Mouse (Mus musculus) CH12.LX (cell line): ENCODE results near the gene Rplp2. TPM values are rescaled to one million over a fixed set of nuclear protein-coding genes. Genes with fewer than 3 reads are reported as not detected.

Source experiments
- DNase-seq: peaks from one replicate; pipeline ENCODE4 v3.0.0-alpha.2; 2013; ENCODE audit errors: extremely low read depth
- H3K27ac ChIP-seq: 2 replicates; pipeline ENCODE4 v1.5.1; 2012; ENCODE audit warnings: low read depth, mild to moderate bottlenecking, control low read depth, moderate library complexity; ENCODE audit not compliant: insufficient read depth
- H3K27me3 ChIP-seq: replicated peaks from 2 replicates; pipeline ENCODE3; 2012; ENCODE audit warnings: inconsistent platforms
- H3K36me3 ChIP-seq, 2 experiments: replicated peaks in 1 of 2; 2 replicates each; pipeline versions ENCODE3 to v1.6.1; 2012; ENCODE audit warnings: inconsistent platforms in 1 of 2, low read length in 1 of 2, mild to moderate bottlenecking in 1 of 2, mixed read lengths in 1 of 2, moderate library complexity in 1 of 2; ENCODE audit not compliant: control insufficient read depth in 1 of 2, insufficient read depth in 1 of 2
- H3K4me1 ChIP-seq, 2 experiments: 2 replicates each; pipeline ENCODE4 v1.6.1; 2012; ENCODE audit warnings: inconsistent platforms in 1 of 2, moderate library complexity in 1 of 2; ENCODE audit not compliant: insufficient read depth in 2 of 2, control insufficient read depth in 1 of 2
- H3K4me2 ChIP-seq: 2 replicates; pipeline ENCODE4 v1.6.1; 2012; ENCODE audit warnings: low read depth, mild to moderate bottlenecking, control low read depth; ENCODE audit not compliant: poor library complexity, insufficient read depth, severe bottlenecking
- H3K4me3 ChIP-seq, 3 experiments: fragments of 150-350 bp in 1 of 3; sonication (generic) in 1 of 3; replicated peaks in 1 of 3; 2 replicates each; pipeline versions ENCODE3 to v1.5.1; 2011 to 2012; ENCODE audit warnings: low read depth in 2 of 3, low read length in 2 of 3, mild to moderate bottlenecking in 2 of 3, moderate library complexity in 2 of 3, control low read depth in 1 of 3, improper control_type of control experiment in 1 of 3, inconsistent platforms in 1 of 3, mixed read lengths in 1 of 3; ENCODE audit not compliant: poor library complexity in 1 of 3
- H3K79me2 ChIP-seq: replicated peaks from 2 replicates; pipeline ENCODE4 v1.6.1; 2012; ENCODE audit warnings: mild to moderate bottlenecking, moderate library complexity; ENCODE audit not compliant: control insufficient read depth, poor library complexity, insufficient read depth, severe bottlenecking; ENCODE audit errors: extremely low read depth
- H3K9ac ChIP-seq: 2 replicates; pipeline ENCODE4 v1.6.1; 2012; ENCODE audit warnings: low read depth, mild to moderate bottlenecking, control low read depth, moderate library complexity; ENCODE audit not compliant: insufficient read depth
- H3K9me3 ChIP-seq: replicated peaks from 2 replicates; pipeline ENCODE3; 2012; ENCODE audit warnings: low read length, inconsistent platforms, mixed read lengths
- BHLHE40 ChIP-seq: IDR thresholded peaks from 2 replicates; pipeline ENCODE4 v1.6.1; 2011; ENCODE audit warnings: mild to moderate bottlenecking, low read depth, low read length, improper control_type of control experiment
- CHD1 ChIP-seq: IDR thresholded peaks from 2 replicates; pipeline ENCODE4 v1.6.1; 2012; ENCODE audit warnings: low read depth, low read length, improper control_type of control experiment, inconsistent platforms
- CHD2 ChIP-seq: IDR thresholded peaks from 2 replicates; pipeline ENCODE4 v1.6.1; 2011; ENCODE audit warnings: low read length, improper control_type of control experiment
- CTCF ChIP-seq, 2 experiments: IDR thresholded peaks in 1 of 2; conservative IDR thresholded peaks in 1 of 2; 2 replicates each; pipeline ENCODE4 v1.5.1; 2011 to 2012; ENCODE audit warnings: low read depth in 2 of 2, low read length in 2 of 2, improper control_type of control experiment in 1 of 2, inconsistent platforms in 1 of 2, mild to moderate bottlenecking in 1 of 2, moderate library complexity in 1 of 2
- ELF1 ChIP-seq: IDR thresholded peaks from 2 replicates; pipeline ENCODE4 v1.6.1; 2014; ENCODE audit warnings: low read depth, mild to moderate bottlenecking, inconsistent platforms, low read length, improper control_type of control experiment
- ETS1 ChIP-seq: conservative IDR thresholded peaks from 2 replicates; pipeline ENCODE4 v1.6.1; 2012; ENCODE audit warnings: low read depth, mild to moderate bottlenecking, inconsistent platforms, low read length, improper control_type of control experiment, moderate library complexity
- MAX ChIP-seq: IDR thresholded peaks from 2 replicates; pipeline ENCODE4 v1.6.1; 2011; ENCODE audit warnings: low read length, improper control_type of control experiment
- MEF2A ChIP-seq: IDR thresholded peaks from 2 replicates; pipeline ENCODE4 v1.6.1; 2014; ENCODE audit warnings: low read depth, mild to moderate bottlenecking, inconsistent platforms, low read length, improper control_type of control experiment, borderline replicate concordance
- MYC ChIP-seq: IDR thresholded peaks from 2 replicates; pipeline ENCODE4 v1.6.1; 2011; ENCODE audit warnings: low read depth, mild to moderate bottlenecking, improper control_type of control experiment, low read length
- POLR2A ChIP-seq: IDR thresholded peaks from 2 replicates; pipeline ENCODE4 v1.6.1; 2011; ENCODE audit warnings: low read depth, mild to moderate bottlenecking, improper control_type of control experiment, low read length
- RAD21 ChIP-seq: IDR thresholded peaks from 2 replicates; pipeline ENCODE4 v1.6.1; 2011; ENCODE audit warnings: low read depth, mild to moderate bottlenecking, low read length, improper control_type of control experiment, moderate library complexity
- RCOR1 ChIP-seq: conservative IDR thresholded peaks from 2 replicates; pipeline ENCODE4 v1.6.1; 2012; ENCODE audit warnings: low read depth, mild to moderate bottlenecking, inconsistent platforms, low read length, improper control_type of control experiment
- SMC3 ChIP-seq: IDR thresholded peaks from 2 replicates; pipeline ENCODE4 v1.6.1; 2011; ENCODE audit warnings: low read depth, low read length, improper control_type of control experiment
- TBP ChIP-seq: conservative IDR thresholded peaks from 2 replicates; pipeline ENCODE4 v1.6.1; 2011; ENCODE audit warnings: low read depth, low read length, improper control_type of control experiment
- USF1 ChIP-seq: IDR thresholded peaks from 2 replicates; pipeline ENCODE4 v1.6.1; 2014; ENCODE audit warnings: low read depth, mild to moderate bottlenecking, inconsistent platforms, low read length, improper control_type of control experiment
- ZC3H11A ChIP-seq: IDR thresholded peaks from 2 replicates; pipeline ENCODE4 v1.6.1; 2012; ENCODE audit warnings: low read depth, mild to moderate bottlenecking, inconsistent platforms, low read length, improper control_type of control experiment
- ZKSCAN1 ChIP-seq: IDR thresholded peaks from 2 replicates; pipeline ENCODE4 v1.6.1; 2012; ENCODE audit warnings: low read depth, inconsistent platforms, low read length, improper control_type of control experiment, borderline replicate concordance
- dilution Hi-C: fragments of 300-500 bp; cut with MboI; formaldehyde crosslinking; loops from 2 replicates; pipeline ENCODE4 v1.14.3; 2020; ENCODE audit warnings: low sequenced_read_pairs; ENCODE audit not compliant: extremely low pct_unique_long_range_greater_than_20kb, extremely low pct_ligation_motif_present
- in situ Hi-C: fragments of 300-500 bp; cut with MboI; formaldehyde crosslinking; loops from 3 replicates; pipeline ENCODE4 v1.14.3; 2019; ENCODE audit warnings: low sequenced_read_pairs, low pct_ligation_motif_present, low pct_unique_long_range_greater_than_20kb, mixed read lengths
- polyA plus RNA-seq: library from polyadenylated mRNA; unstranded; fragments of >175 nt; gene quantifications from 2 replicates; pipeline ENCODE4 v1.2.1, GENCODE M21; 2012; ENCODE audit warnings: low read depth; ENCODE audit not compliant: insufficient read length
- total RNA-seq, 2 experiments: library from RNA; depleted of rRNA; stranded (reverse); fragments of 300-350 nt in 1 of 2; fragments of >200 nt in 1 of 2; gene quantifications; 2 replicates each; pipeline ENCODE4 v1.2.3; 2012 to 2014

Gene Rplp2
- total and polyA plus RNA-seq, 3 experiments: 791 to 3,416 (median 2,025) TPM

- Histone ChIP-seq H3K9me3 (no peaks in the 10 kb centered on the region), H3K4me2 (no peak overlapping the region), H3K27ac (no peak overlapping the region), H3K4me3 (no peak overlapping the region), H3K9ac (no peak overlapping the region), H3K36me3 (peaks cover 39 to 49% of the 10 kb centered on the region in 2 experiments), H3K79me2 (peaks cover 12% of the 10 kb centered on the region), H3K4me1 (peaks cover 17 to 28% of the 10 kb centered on the region in 2 experiments), H3K27me3 (no peaks in the 10 kb centered on the region)
- TF ChIP-seq ZC3H11A (no peak), CTCF (conservative IDR thresholded peaks at IDR 0.05 in 1 of 2, IDR thresholded peaks at IDR 0.05 in 1 of 2; ENCODE audit: low read depth in 2 of 2, low read length in 2 of 2) (no peak), TBP (no peak)
- in situ Hi-C loops (no loop called here), dilution Hi-C loops (no loop called here)
- no peak for DNase-seq
These were observed 15.0 kb upstream of the Rplp2 start for GRCm38 (mm10) chr7:141432186-141432611.

- dilution Hi-C loops: no loop called here
- Histone ChIP-seq H3K9ac (no peak overlapping the region), H3K4me1 (peaks cover 17 to 32% of the 10 kb centered on the region in 2 experiments), H3K36me3 (peaks cover 41 to 53% of the 10 kb centered on the region in 2 experiments), H3K9me3 (no peaks in the 10 kb centered on the region), H3K4me2 (no peak overlapping the region), H3K79me2 (peaks cover 12% of the 10 kb centered on the region), H3K4me3 (no peak overlapping the region), H3K27me3 (no peaks in the 10 kb centered on the region), H3K27ac (no peak overlapping the region)
- in situ Hi-C loops: no loop called here
- TF ChIP-seq ZC3H11A (no peak), RAD21 (no peak), MAX (no peak), BHLHE40 (no peak), POLR2A (no peak), SMC3 (no peak), RCOR1 (no peak), MYC (no peak), CHD2 (no peak), CHD1 (no peak), ELF1 (no peak), ETS1 (no peak), ZKSCAN1 (no peak), MEF2A (no peak), TBP (no peak), USF1 (no peak)
- DNase-seq: no peak
These were observed 14.2 kb upstream of the Rplp2 start for GRCm38 (mm10) chr7:141432741-141433516.
